Mouse (Mus musculus) lung, postnatal 4 days (tissue): ENCODE results near the gene Vmn1r204.
"Not testable (repeated sequence)": the region's sequence is repeated elsewhere in the genome, so short reads cannot be mapped to it uniquely, and the experiment has no call there.

Experiments
- DNase-seq, 2 experiments: peaks; one replicate each; pipeline ENCODE4 v3.0.0; 2021

Gene Vmn1r204

DNA sequence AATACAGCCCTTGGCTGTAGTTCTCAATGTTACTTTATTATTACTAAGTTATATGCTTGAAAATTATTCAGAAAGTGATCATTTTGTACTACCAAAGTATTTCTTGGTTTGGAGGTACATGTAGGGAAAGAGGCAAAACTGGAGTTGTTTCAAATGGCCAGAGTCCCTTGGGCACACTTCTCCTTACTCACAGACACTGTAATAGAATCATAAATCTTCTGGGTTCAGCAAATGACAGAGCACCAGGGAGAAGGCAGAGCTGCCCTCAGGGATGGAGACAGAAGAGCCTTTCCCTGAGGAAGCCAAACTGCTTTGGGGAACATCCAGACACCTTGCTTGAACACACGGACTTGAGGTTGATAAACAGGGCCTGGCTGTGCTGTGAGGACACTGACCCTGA, at the start of gene Vmn1r204:
Gene Vmn1r204 (plus strand): TSS at position 301 of the 400 bp plus-strand sequence.
- not testable (repeated sequence) for DNase-seq

GRCm38 (mm10) chr13:22505281-22505680, 47.7 kb upstream of the Vmn1r204 start, which contains the start of gene Vmn1r202:
TSS of gene Vmn1r202 (minus strand) at chr13:22505381.
- no peak for DNase-seq

- DNase-seq: no peak
These were observed 35.2 kb upstream of the Vmn1r204 start, which contains the start of gene Vmn1r203 for GRCm38 (mm10) chr13:22517814-22518213. TSS of gene Vmn1r203 (plus strand) at chr13:22518114.

- DNase-seq: not testable (repeated sequence)
These were observed 21.9 kb downstream of the Vmn1r204 start for GRCm38 (mm10) chr13:22574911-22575310.

DNA sequence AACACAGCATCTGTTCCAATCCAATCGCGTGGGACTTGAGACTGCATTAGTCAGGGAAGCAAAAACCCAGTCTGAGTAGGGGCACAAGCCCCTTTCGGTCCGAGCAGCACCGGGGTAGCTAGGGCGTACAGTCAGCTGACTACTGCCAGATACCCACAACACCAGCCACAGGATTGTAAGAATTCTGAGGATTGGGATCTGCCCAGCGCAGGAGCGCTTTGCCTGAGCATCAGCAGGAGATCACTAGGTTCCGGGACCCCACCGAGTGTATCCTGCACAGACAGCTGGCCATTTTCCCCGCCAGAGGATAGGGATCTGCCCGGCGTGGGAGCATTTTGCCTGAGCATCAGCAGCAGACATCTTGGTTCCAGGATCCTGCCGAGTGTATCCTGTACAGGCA, 30.3 kb downstream of the Vmn1r204 start:
- not testable (repeated sequence) for DNase-seq

DNA sequence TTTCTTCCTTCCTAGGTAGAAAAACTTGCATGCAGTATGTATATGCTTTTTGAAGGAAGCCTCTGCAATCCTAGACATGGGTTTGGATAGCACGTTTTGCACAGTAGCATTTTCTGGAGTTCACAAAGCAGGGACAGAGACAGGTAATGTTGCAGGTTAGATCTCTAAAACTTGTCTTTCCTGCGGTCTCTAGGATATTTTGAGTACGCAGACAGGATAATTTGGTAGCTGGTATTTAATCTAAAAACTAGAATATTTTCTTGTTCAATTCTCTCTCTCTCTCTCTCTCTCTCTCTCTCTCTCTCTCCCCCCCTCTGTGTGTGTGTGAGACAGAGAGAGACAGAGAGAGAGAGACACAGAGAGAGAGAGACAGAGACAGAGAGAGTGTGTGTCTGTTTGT, 39.9 kb downstream of the Vmn1r204 start, which contains the start of gene Vmn1r205:
Gene Vmn1r205 (minus strand): TSS at position 101 of the 400 bp plus-strand sequence.
- no peak for DNase-seq
